Mouse (Mus musculus) E14TG2a.4 (cell line): Measurements from ENCODE around the gene Itfg2.
"Not testable (repeated sequence)": the region's sequence is repeated elsewhere in the genome, so short reads cannot be mapped to it uniquely, and the experiment has no call there.

Experiments
- H3K27me3 ChIP-seq: 2 replicates; pipeline ENCODE4 v1.6.1; 2014; ENCODE audit warnings: low read length, control low read depth; ENCODE audit not compliant: insufficient read depth
- H3K36me3 ChIP-seq: 2 replicates; pipeline ENCODE4 v1.6.1; 2014; ENCODE audit warnings: low read length, control low read depth; ENCODE audit not compliant: insufficient read depth
- H3K4me1 ChIP-seq: replicated peaks from 2 replicates; pipeline ENCODE4 v1.6.1; 2014; ENCODE audit warnings: low read depth, low read length, control low read depth
- H3K4me3 ChIP-seq: replicated peaks from 2 replicates; pipeline ENCODE4 v1.5.1; 2014; ENCODE audit warnings: mild to moderate bottlenecking, low read length
- H3K9me3 ChIP-seq: 2 replicates; pipeline ENCODE4 v1.6.1; 2014; ENCODE audit warnings: low read length, control low read depth
- CTCF ChIP-seq: conservative IDR thresholded peaks from 2 replicates; pipeline ENCODE4 v1.5.1; 2014; ENCODE audit warnings: low read length
- NANOG ChIP-seq: IDR thresholded peaks from 2 replicates; pipeline ENCODE4 v1.6.1; 2014; ENCODE audit warnings: borderline replicate concordance, low read length, mixed read lengths
- POU5F1 ChIP-seq: IDR thresholded peaks from 2 replicates; pipeline ENCODE4 v1.6.1; 2014; ENCODE audit warnings: low read length, borderline replicate concordance

Gene Itfg2

GRCm38 (mm10) chr6:128385026-128385425 is 39.7 kb downstream of the Itfg2 start:
- no peak for TF ChIP-seq CTCF
- no peak for TF ChIP-seq POU5F1
- TF ChIP-seq NANOG = no peak
- no peaks in the 10 kb centered on the region for H3K9me3 ChIP-seq
- H3K4me3 ChIP-seq = no peak overlapping the region
- H3K36me3 ChIP-seq = no peaks in the 10 kb centered on the region
- peaks cover 9% of the 10 kb centered on the region for H3K27me3 ChIP-seq
- H3K4me1 ChIP-seq = peaks cover 4% of the 10 kb centered on the region

GRCm38 (mm10) chr6:128383752-128384151 is 41.0 kb downstream of the Itfg2 start:
- Histone ChIP-seq H3K9me3 (no peaks in the 10 kb centered on the region), H3K4me1 (peaks cover 10% of the 10 kb centered on the region), H3K36me3 (no peaks in the 10 kb centered on the region), H3K27me3 (peaks cover 16% of the 10 kb centered on the region), H3K4me3 (no peak overlapping the region)
- TF ChIP-seq CTCF (no peak), POU5F1 (no peak), NANOG (no peak)

- TF ChIP-seq POU5F1 = no peak
- TF ChIP-seq CTCF = no peak
- no peak for TF ChIP-seq NANOG
Measured at GRCm38 (mm10) chr6:128381254-128381653, 43.5 kb downstream of the Itfg2 start.

GRCm38 (mm10) chr6:128380594-128381167 is 44.0 kb downstream of the Itfg2 start:
- H3K4me3 ChIP-seq, H3K4me1 ChIP-seq, H3K9me3 ChIP-seq: not testable (repeated sequence)
- H3K27me3 ChIP-seq = peaks cover 16% of the 10 kb centered on the region
- peaks cover 14% of the 10 kb centered on the region for H3K36me3 ChIP-seq

More at GRCm38 (mm10) chr6:128381254-128381653, 43.5 kb downstream of the Itfg2 start:
- Histone ChIP-seq H3K27me3 (peaks cover 16% of the 10 kb centered on the region), H3K4me1 (peaks cover 7% of the 10 kb centered on the region), H3K36me3 (peaks cover 8% of the 10 kb centered on the region), H3K9me3 (no peaks in the 10 kb centered on the region), H3K4me3 (no peak overlapping the region)

DNA sequence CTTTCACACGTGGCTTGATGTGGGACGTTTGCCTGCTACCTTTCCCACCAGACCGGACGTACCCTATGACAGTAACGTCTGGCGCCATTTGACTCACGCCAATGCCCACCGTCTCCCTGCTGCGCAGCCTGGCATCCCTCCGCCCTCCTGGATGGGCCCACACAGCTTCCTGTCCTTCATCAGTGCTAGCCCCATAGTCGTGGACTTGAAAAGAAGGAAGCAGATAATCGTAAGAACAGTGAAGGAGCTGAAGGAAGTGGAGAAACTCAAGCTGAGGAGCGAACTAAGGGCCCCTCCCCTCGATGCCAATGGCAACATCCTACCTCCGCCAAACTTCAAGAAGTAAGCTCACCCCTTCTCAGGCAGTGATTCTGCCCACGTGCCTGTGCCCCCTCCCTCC is 45.1 kb downstream of the Itfg2 start:
- Histone ChIP-seq H3K4me1 (peaks cover 14% of the 10 kb centered on the region), H3K9me3 (no peaks in the 10 kb centered on the region), H3K4me3 (no peak overlapping the region), H3K27me3 (peaks cover 16% of the 10 kb centered on the region), H3K36me3 (peaks cover 20% of the 10 kb centered on the region)
- no peak for TF ChIP-seq POU5F1
- TF ChIP-seq NANOG = no peak
- TF ChIP-seq CTCF = no peak

GRCm38 (mm10) chr6:128376371-128377085 is 48.2 kb downstream of the Itfg2 start:
- no peak for TF ChIP-seq POU5F1
- no peak for TF ChIP-seq NANOG
- no peak for TF ChIP-seq CTCF
- Histone ChIP-seq H3K9me3 (no peaks in the 10 kb centered on the region), H3K4me1 (peaks cover 23% of the 10 kb centered on the region), H3K36me3 (peaks cover 51% of the 10 kb centered on the region), H3K4me3 (no peak overlapping the region), H3K27me3 (peaks cover 11% of the 10 kb centered on the region)

DNA sequence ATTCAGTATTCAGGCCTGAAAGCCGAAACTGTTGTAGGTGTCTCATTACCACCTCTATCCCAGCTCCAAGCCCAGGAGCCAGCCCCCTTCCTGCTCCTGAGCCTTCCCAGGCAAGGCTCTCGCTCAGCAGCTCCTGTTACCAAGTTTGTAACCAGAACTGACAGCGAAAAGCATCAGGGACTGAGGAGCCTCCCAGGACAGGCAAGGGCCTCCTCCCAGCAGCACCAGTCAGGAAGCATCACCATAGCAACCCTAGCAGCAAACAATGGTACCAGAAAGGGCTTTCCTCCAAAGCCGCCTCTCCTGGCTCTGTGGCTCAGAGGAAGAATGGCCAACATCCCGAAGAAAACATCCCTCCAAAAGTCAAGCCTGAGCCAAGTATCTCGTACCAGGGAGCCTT is 49.5 kb downstream of the Itfg2 start, which contains the start of the genes Tex52 and Gm44596:
Gene Tex52, plus strand, starts transcription at position 265 of the 400 bp plus-strand sequence.
Gene Gm44596, plus strand, starts transcription at position 312 of the 400 bp plus-strand sequence.
- Histone ChIP-seq H3K27me3 (peaks cover 7% of the 10 kb centered on the region; the same call in 1 of the 2 replicates), H3K36me3 (peaks cover 64% of the 10 kb centered on the region), H3K9me3 (no peaks in the 10 kb centered on the region), H3K4me3 (no peak within 1 kb of the TSS), H3K4me1 (peaks cover 23% of the 10 kb centered on the region)
- TF ChIP-seq CTCF (no peak), NANOG (no peak), POU5F1 (no peak)

GRCm38 (mm10) chr6:128370040-128370439 is 54.7 kb downstream of the Itfg2 start:
- H3K4me3 ChIP-seq = no peak overlapping the region
- H3K9me3 ChIP-seq = no peaks in the 10 kb centered on the region
- H3K4me1 ChIP-seq = peaks cover 27% of the 10 kb centered on the region
- TF ChIP-seq CTCF (no peak), POU5F1 (no peak), NANOG (no peak)
- H3K36me3 ChIP-seq = peaks cover 99% of the 10 kb centered on the region
- H3K27me3 ChIP-seq = no peaks in the 10 kb centered on the region

DNA sequence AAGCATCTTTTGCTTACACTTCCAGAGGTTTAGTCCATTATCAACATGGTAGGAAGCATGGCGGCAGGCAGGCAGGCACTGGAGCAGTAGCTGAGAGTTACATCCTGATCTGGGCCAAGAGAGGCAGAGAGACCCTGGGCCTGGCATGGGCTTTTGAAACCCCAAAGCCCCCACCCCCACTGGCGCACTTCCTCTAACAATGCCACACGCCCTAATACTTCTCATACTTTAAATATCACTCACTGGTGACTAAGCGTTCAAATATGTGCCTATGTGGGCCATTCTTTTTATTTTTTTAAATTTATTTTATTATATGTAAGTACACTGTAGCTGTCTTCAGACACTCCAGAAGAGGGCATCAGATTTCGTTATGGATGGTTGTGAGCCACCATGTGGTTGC is 58.3 kb downstream of the Itfg2 start:
- H3K9me3 ChIP-seq = no peaks in the 10 kb centered on the region
- H3K4me3 ChIP-seq = no peak overlapping the region
- TF ChIP-seq CTCF = no peak
- no peaks in the 10 kb centered on the region for H3K27me3 ChIP-seq
- H3K36me3 ChIP-seq = peaks cover 70% of the 10 kb centered on the region
- peaks cover 36% of the 10 kb centered on the region for H3K4me1 ChIP-seq
